Mouse (Mus musculus) heart, adult 8-10 months (tissue): ENCODE measurements at regions not wholly inside any gene's neighbourhood (a gene's known extent, or its start where the extent isn't known, plus 50 kb on each side); places are given as distances from the start of the nearest gene placed in this dataset.

Experiments used
- DNase-seq: peaks from one replicate; pipeline ENCODE4 v3.0.0; 2022; ENCODE audit warnings: low spot score

GRCm38 (mm10) chr12:58443007-58443406 is 173.9 kb upstream of the Clec14a start:
- DNase-seq, result no peak

GRCm38 (mm10) chr12:58441962-58442361 is 172.9 kb upstream of the Clec14a start:
- DNase-seq, result no peak

- no peak for DNase-seq
Observed at GRCm38 (mm10) chr12:58440666-58441065, 171.6 kb upstream of the Clec14a start.

- DNase-seq, result no peak
Observed at GRCm38 (mm10) chr12:58437031-58437430, 167.9 kb upstream of the Clec14a start.

- no peak for DNase-seq
Observed at GRCm38 (mm10) chr12:58434504-58434903, 165.4 kb upstream of the Clec14a start.

GRCm38 (mm10) chr12:58429929-58430328 is 160.8 kb upstream of the Clec14a start:
- no peak for DNase-seq

GRCm38 (mm10) chr12:58426758-58427157 is 157.7 kb upstream of the Clec14a start:
- DNase-seq, result no peak

GRCm38 (mm10) chr12:58425961-58426360 is 156.9 kb upstream of the Clec14a start:
- no peak for DNase-seq

- DNase-seq, result no peak
Observed at GRCm38 (mm10) chr12:58423581-58423980, 154.5 kb upstream of the Clec14a start.

- DNase-seq, result no peak
Observed at GRCm38 (mm10) chr12:58401904-58402303, 132.8 kb upstream of the Clec14a start.

- DNase-seq, result peak; percentile 20
Observed at GRCm38 (mm10) chr12:58360258-58360657, 91.2 kb upstream of the Clec14a start.

GRCm38 (mm10) chr12:58334163-58334562 is 65.1 kb upstream of the Clec14a start:
- no peak for DNase-seq

GRCm38 (mm10) chr12:58329913-58330312 is 60.8 kb upstream of the Clec14a start:
- no peak for DNase-seq

- peak; percentile 40 for DNase-seq
Observed at GRCm38 (mm10) chr12:58323953-58324352, 54.9 kb upstream of the Clec14a start.
